Mouse (Mus musculus) cerebellum, adult 8-10 months (tissue): ENCODE measurements around the gene Gipc2.

Source experiments
- DNase-seq: peaks from one replicate; pipeline ENCODE4 v3.0.0; 2022

Gene Gipc2

DNA sequence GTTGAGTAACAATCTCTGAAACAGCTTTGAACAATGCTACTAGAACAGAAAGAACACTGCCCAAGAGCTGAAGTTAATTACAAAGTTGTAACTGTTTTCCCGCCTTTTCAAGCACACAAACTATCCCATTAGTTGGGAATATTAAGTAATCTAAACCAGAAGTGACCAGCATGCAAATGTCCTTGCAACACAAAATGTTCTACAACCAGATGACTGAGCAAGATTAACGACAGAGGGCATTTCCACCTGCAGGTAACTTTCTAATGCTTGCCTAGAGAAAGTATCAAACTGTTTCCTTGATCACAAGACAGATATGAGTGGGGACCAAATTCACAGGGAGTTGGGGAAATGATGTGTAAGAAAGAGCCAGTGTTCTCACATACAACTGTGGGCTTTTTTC lies 101.9 kb downstream of the Gipc2 start:
- DNase-seq = no peak

DNA sequence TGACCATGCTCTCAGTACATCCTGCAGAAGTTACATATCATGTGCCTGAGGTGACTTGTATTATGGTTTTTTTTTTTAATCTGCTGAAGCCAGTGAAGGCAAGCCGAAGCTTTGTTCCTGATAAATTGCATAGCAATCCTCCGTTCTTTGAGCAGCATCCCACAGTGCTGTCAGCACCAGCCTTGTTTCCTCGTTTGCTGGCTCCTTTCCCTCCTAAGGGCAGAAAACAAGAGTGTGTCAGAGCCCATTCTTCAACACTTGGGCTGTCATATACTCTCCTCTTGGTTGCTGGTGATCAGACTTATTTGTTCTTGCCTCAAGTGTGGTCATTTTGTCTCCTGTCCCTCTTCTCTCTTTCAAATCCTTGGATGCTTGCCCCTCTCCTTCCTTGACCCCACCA lies 103.2 kb downstream of the Gipc2 start:
- DNase-seq = no peak

DNA sequence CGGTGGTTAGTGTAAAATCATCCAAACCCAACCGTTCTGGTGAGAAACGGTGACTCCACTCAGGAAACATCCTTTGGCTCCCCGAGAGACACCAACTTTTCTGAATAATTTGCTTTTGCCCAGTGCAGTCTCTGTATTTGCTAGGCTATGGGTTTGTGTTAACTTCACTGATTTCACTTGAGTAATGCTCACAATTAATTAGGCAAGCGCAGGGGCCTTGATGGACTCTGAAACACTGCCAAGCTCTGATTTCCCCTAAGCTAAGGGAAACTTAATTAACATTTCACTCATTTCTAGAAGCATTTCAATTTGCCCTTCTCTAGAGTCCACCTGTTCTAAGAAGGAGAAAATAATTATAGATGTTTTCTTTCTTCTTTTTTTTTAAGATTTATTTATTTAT lies 104.9 kb downstream of the Gipc2 start:
- DNase-seq = no peak

DNA sequence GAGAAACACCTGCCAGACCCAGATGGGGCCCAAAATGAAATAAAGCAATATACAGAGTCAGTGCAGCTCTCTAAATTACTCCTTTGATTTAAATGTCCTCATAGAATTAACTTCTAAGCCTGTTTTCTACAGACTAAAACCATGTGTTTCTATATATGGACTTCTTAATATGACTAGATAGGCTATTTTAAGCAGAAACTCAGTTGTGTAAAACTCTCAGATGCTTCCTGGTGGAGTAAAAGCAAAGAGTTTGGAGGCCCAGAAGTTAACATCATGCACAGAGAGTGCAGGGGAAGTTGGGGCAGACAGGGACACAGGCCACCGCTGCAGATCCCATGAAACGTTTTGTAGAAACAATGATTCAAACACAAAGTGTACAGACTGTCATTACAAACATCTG lies 107.8 kb downstream of the Gipc2 start:
- no peak for DNase-seq

DNA sequence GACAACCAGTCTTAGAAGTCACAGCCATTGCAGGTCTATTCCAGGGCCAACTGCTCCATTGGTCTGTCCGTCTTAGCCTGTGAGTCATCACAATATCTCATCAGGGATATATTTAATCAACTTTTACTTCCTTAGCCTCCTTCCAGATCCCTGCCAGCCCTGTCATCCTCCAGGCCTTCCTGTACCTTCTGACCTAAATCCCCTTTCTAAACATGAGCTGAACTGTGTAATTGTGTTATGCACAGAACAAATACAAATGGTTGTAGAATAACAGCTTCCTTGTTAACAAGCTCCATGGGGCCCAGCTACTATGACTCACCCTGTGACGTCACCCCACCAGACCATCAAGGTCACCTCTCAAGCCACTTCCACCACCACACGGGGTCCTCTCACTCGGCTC lies 111.8 kb downstream of the Gipc2 start:
- no peak for DNase-seq

DNA sequence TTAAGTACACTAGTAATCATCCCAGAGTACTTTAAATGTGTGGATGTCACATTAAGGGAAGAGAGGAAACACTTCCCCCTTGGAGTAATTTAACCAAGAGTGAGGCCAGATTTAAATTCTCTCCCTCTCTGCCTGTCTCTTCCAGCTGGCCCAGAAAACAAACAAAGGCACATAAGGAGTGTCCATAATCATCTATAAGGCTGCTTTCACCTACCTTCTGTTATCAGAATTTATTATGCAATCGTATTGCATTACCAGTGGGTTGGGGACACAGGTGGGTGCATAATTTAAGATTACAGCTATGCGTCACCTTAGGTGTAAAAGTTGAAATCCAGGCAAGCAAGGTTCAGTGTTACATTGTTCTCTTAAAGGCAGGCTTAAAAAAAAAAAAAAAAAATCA lies 114.1 kb downstream of the Gipc2 start:
- DNase-seq = no peak

DNA sequence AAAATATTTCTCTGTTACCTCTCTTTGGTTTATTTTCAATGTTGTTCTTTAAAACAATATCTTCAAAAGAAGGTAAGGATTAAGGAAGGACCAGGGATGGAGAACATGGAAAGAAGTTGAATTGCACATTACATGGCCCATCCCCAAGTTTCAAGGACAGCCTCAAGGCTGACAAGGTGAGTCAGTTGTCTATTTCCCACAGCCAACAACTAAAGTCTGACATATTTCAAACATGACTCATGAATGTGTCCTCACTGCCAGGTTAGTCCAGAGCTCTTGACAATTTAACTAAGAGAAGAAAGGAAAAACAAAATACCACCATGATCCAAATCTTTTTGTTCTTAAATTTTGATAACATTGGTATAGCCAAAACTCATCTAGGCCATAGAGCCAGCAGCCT lies 118.1 kb downstream of the Gipc2 start:
- DNase-seq = no peak

DNA sequence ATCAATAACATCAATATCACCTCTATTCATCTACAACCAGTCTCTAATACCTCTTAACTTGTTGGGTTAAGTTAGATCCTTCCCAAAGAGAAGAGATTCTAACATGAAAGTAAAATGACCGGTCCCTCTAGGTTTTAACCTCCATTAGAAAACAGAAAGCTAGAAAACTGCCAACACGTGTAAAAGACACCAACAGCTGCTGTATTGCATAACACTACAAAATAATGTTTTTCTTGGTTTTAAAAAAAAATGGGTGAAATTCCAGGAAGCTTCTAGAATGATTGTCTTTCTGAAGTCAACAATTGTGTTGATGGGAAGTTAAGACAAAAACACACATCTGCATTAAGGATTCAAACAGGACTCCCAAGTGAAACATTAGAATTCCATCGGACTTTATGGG lies 119.1 kb downstream of the Gipc2 start:
- no peak for DNase-seq
